Mouse (Mus musculus) C2C12 (cell line): ENCODE measurements around the gene Bmyc. TPM values are rescaled to one million over a fixed set of nuclear protein-coding genes. Genes with fewer than 3 reads are reported as not detected.

Experiments used
- H3K27me3 ChIP-seq: one replicate; pipeline ENCODE4 v1.6.1; 2011; ENCODE audit not compliant: control insufficient read depth, insufficient read depth, insufficient read length
- H3K36me3 ChIP-seq: one replicate; pipeline ENCODE4 v1.6.1; 2011; ENCODE audit not compliant: control insufficient read depth, insufficient read depth
- H3K4me3 ChIP-seq: one replicate; pipeline ENCODE4 v1.5.1; 2011; ENCODE audit warnings: mild to moderate bottlenecking, control low read depth; ENCODE audit not compliant: poor library complexity, insufficient read depth, severe bottlenecking
- H3K79me2 ChIP-seq: one replicate; pipeline ENCODE4 v1.6.1; 2011; ENCODE audit not compliant: control insufficient read depth, insufficient read depth
- H3K79me3 ChIP-seq: one replicate; pipeline ENCODE4 v1.6.1; 2011; ENCODE audit warnings: low read depth, control low read depth
- H3ac ChIP-seq: one replicate; pipeline ENCODE3; 2011; ENCODE audit warnings: low read depth; ENCODE audit not compliant: control insufficient read depth, insufficient read length
- CEBPB ChIP-seq: IDR thresholded peaks from one replicate; pipeline ENCODE4 v1.6.1; 2011; ENCODE audit warnings: low read depth, mild to moderate bottlenecking, control low read depth, moderate library complexity
- CTCF ChIP-seq: IDR thresholded peaks from one replicate; pipeline ENCODE4 v1.5.1; 2011; ENCODE audit not compliant: control insufficient read depth, insufficient read depth, insufficient read length
- FOSL1 ChIP-seq: IDR thresholded peaks from one replicate; pipeline ENCODE4 v1.8.0; 2011; ENCODE audit warnings: mild to moderate bottlenecking, low read length; ENCODE audit not compliant: poor library complexity, insufficient read depth, severe bottlenecking
- MAX ChIP-seq: IDR thresholded peaks from one replicate; pipeline ENCODE4 v1.6.1; 2011; ENCODE audit warnings: mild to moderate bottlenecking, control low read depth
- MYOD1 ChIP-seq: IDR thresholded peaks from one replicate; pipeline ENCODE4 v1.6.1; 2011; ENCODE audit warnings: low read depth; ENCODE audit not compliant: control insufficient read depth, insufficient read length
- MYOG ChIP-seq: IDR thresholded peaks from one replicate; pipeline ENCODE4 v1.6.1; 2011; ENCODE audit not compliant: control insufficient read depth, insufficient read length; ENCODE audit errors: extremely low read depth
- USF1 ChIP-seq: IDR thresholded peaks from one replicate; pipeline ENCODE4 v1.6.1; 2011; ENCODE audit warnings: low read depth, mild to moderate bottlenecking, control low read depth, moderate library complexity
- long read RNA-seq, 2 experiments: library from polyadenylated mRNA; unstranded; transcript quantifications; one replicate each; pipeline ENCODE4 v2.0.0; 2019 to 2020
- polyA plus RNA-seq: library from polyadenylated mRNA; unstranded; fragments of >200 nt; fragmentation: generic; extraction: Trizol; gene quantifications from one replicate; pipeline ENCODE4 v1.2.1, GENCODE M21; 2012; ENCODE audit warnings: missing spikeins

The Bmyc gene
- 1.0 TPM for polyA plus RNA-seq
- long read RNA-seq, experiment 1, partial matches to known transcripts: 0 of 3 reads
- long read RNA-seq, experiment 1, other reads (novel, unspliced or antisense): 0 of 3 reads
- long read RNA-seq, experiment 2: 0 reads

- Histone ChIP-seq H3K36me3 (no peaks in the 10 kb centered on the region), H3ac (peak within 1 kb of the TSS; percentile 31), H3K4me3 (no peak within 1 kb of the TSS), H3K79me3 (no peaks in the 10 kb centered on the region), H3K27me3 (peaks cover 47% of the 10 kb centered on the region), H3K79me2 (no peaks in the 10 kb centered on the region)
- no peak for TF ChIP-seq MYOD1
These were observed at the start of gene Bmyc for GRCm38 (mm10) chr2:25706643-25707481. Gene Bmyc, plus strand, starts transcription at chr2:25706739.

- peaks cover 32% of the 10 kb centered on the region for H3K27me3 ChIP-seq
- H3K79me2 ChIP-seq: no peaks in the 10 kb centered on the region
- H3K79me3 ChIP-seq: no peaks in the 10 kb centered on the region
- H3K4me3 ChIP-seq: no peak overlapping the region
- TF ChIP-seq MYOG (no peak), MAX (no peak)
- H3K36me3 ChIP-seq: no peaks in the 10 kb centered on the region
- H3ac ChIP-seq: no peak overlapping the region
These were observed 49.3 kb upstream of the Bmyc start for GRCm38 (mm10) chr2:25657246-25657645.

- TF ChIP-seq MAX (no peak), MYOG (no peak), CTCF (no peak)
- Histone ChIP-seq H3K4me3 (no peak within 1 kb of the TSS), H3K79me2 (no peaks in the 10 kb centered on the region), H3K27me3 (peaks cover 31% of the 10 kb centered on the region), H3ac (no peak within 1 kb of the TSS), H3K79me3 (no peaks in the 10 kb centered on the region), H3K36me3 (no peaks in the 10 kb centered on the region)
These were observed 48.9 kb upstream of the Bmyc start, which contains the start of gene Lcn5 for GRCm38 (mm10) chr2:25657652-25658051. Gene Lcn5, plus strand, starts transcription at chr2:25657952.

- no peaks in the 10 kb centered on the region for H3K36me3 ChIP-seq
- H3K4me3 ChIP-seq: no peak overlapping the region
- no peaks in the 10 kb centered on the region for H3K79me3 ChIP-seq
- H3ac ChIP-seq: no peak overlapping the region
- peaks cover 6% of the 10 kb centered on the region for H3K27me3 ChIP-seq
- TF ChIP-seq MYOD1 (no peak), FOSL1 (no peak), CEBPB (no peak), MAX (no peak), USF1 (no peak), CTCF (no peak), MYOG (no peak)
- H3K79me2 ChIP-seq: no peaks in the 10 kb centered on the region
These were observed 46.3 kb upstream of the Bmyc start for GRCm38 (mm10) chr2:25660279-25660678.

GRCm38 (mm10) chr2:25661245-25661970 is 45.1 kb upstream of the Bmyc start:
- H3K4me3 ChIP-seq: no peak overlapping the region
- no peak overlapping the region for H3ac ChIP-seq
- H3K27me3 ChIP-seq: peaks cover 3% of the 10 kb centered on the region
- TF ChIP-seq MYOG (no peak), FOSL1 (peak; percentile 7), MYOD1 (peak; percentile 95)
- no peaks in the 10 kb centered on the region for H3K79me2 ChIP-seq
- no peaks in the 10 kb centered on the region for H3K36me3 ChIP-seq
- no peaks in the 10 kb centered on the region for H3K79me3 ChIP-seq

- Histone ChIP-seq H3K36me3 (no peaks in the 10 kb centered on the region), H3K27me3 (peaks cover 12% of the 10 kb centered on the region), H3K79me3 (no peaks in the 10 kb centered on the region), H3ac (no peak overlapping the region), H3K79me2 (no peaks in the 10 kb centered on the region), H3K4me3 (no peak overlapping the region)
- TF ChIP-seq FOSL1 (no peak), MYOD1 (no peak), USF1 (no peak), CTCF (no peak), MYOG (no peak), CEBPB (no peak), MAX (no peak)
These were observed 43.0 kb upstream of the Bmyc start for GRCm38 (mm10) chr2:25663511-25663910.
